Mouse (Mus musculus) heart, postnatal 25 days (tissue): ENCODE data around the gene Igfbp4. TPM values are rescaled to one million over a fixed set of nuclear protein-coding genes. Genes with fewer than 3 reads are reported as not detected.

Experiments used
- DNase-seq: peaks from one replicate; pipeline ENCODE4 v3.0.0; 2022; ENCODE audit warnings: low spot score
- intact Hi-C: fragments of 180-260 bp; cut with DNase I; formaldehyde crosslinking; loops from one replicate; pipeline ENCODE4 v1.15.1; 2025
- total RNA-seq, 2 experiments: library from RNA; stranded (reverse); gene quantifications; 2 replicates each; pipeline ENCODE4 v1.2.3; 2021

Igfbp4 gene
- total RNA-seq, 2 experiments from 2014 or later: 87.8 to 99.7 TPM

DNA sequence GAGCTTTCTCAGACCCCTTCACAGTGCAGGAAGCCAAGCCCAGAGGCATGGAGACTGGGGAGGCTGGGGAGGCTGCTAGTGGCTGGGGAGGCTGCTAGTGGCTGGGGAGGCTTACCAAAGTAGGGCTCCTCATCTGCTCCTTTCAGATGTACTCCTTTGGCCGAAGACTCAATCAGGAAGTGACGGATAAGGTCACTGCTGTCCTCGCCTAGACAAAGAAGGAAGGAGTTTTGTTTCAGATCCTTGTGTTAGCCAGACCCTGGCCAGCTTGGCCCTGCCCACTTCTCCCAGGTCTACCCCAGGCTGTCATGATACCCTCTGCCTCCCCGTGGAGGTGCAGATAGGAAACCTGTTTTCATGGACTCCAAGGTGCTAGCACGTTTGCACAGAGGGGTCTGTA lies 32.7 kb downstream of the Igfbp4 start:
- intact Hi-C loops: no loop called here
- no peak for DNase-seq

DNA sequence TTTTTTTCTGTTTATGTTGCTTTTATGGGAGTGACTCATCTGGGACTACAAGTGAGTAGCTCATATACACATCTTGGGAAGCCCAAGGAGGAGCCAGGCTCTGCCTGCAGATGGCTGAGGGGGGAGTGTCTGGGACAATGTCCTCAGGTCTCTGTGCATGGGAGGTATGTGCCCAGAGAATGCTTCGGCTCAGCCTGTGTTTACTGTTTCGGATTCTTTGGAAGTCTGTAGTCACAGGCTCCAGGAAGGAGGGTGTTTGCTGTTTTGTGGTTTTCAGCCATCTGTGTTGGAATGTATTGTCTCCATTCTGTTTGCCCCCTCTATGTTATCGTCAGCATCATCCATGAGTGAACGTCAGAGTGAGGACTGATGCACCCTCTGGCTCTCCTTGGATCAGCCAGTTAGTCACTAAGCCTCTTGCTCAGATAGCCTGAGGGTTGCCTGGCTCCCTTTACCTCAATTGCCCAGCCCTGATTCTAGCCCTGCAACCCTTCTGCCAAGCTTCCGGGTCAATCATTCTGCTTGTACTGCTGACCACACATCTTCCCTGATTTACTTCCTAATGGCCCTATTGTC lies 35.8 kb downstream of the Igfbp4 start:
- intact Hi-C loops: no loop called here
- DNase-seq: no peak

DNA sequence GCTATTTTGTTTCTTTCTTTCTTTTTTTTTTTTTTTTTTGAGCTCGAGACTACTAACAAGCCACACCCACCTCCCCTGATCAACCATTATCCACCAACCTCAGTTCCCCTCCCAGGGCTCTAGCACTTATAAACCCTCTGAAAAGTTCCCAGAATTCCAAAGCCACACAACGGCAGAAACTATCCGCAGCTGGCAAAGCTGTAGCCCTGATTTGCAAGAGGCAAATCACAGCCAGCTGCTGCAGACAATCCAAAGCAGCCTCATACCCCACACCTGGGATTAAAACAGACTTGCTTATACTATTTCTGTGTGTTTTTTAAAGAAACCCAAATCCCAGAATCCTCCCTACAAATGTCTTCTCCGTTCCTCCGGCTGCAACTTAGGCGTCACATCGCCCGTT lies 36.8 kb downstream of the Igfbp4 start:
- intact Hi-C loops: no loop called here
- DNase-seq: no peak

DNA sequence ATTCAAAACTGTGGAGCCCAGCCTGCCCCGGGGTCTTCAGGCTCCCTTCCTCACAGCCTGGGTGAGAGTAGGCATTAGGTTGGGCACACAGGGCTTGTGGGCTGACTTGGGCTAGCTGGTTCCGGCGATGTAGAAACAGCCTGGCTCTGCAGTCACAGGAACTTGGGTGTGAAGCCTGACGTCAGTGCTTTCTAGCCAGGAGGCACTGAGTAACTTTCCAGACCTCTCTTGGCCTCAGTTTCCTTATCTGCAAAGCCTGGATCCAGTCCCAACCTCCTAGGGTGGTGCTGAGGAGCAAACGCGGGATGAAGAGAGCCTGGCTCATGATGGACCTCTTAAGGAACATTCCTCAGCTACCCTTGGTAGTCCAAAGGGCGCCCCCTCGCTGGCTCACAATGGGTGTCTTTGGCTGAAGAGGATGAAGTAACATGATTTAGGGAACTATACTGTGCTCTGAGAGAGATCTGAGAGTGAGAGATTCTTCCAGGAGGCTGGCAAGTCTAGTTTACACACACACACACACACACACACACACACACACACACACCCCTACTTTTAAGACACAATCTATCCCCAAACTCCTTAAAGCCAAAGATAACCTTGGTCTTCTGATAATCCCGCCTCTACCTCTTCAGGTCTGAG lies 40.0 kb downstream of the Igfbp4 start:
- DNase-seq: peak; percentile 29
- intact Hi-C loops: no loop called here

DNA sequence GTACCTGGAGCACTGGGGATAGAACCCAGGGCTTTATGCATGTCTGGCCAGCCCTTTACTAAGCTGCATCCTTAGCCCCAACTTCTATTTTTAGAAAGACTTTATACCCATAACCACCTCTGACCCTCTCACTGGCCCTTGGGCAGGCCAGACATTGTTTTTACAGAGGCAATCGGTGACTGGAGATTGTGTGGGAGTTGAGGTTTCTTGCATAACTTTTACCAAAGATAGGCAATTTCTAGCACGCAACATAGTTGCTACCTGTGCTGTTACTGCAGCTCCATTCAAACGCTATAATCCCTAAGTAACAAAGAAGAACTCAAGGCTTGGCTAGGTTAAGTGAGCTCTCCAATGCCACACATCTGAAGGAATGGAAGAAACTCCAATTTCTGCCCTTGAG lies 40.5 kb downstream of the Igfbp4 start:
- no peak for DNase-seq
- intact Hi-C loops: no loop called here

DNA sequence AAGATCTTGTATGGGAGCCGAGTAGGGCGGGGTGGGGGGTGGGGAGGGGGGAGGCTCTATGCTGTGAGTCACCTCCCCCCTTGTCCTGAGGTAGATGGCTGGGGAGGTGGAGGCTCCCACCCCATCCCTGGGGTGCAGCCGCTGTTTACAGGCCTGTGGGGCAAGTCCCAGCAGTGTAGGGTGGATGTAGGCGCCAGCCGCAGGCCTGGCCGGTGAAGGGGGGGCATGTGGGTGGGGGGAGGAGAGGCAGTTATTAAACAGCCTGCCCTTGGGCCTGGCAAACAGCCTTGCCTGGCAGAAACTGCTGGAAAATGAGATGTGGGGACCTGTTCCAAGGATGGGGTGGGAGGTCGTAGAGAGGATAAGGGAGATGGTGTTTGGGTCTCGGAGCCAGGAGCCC lies 41.1 kb downstream of the Igfbp4 start:
- DNase-seq: no peak
- intact Hi-C loops: no loop called here

DNA sequence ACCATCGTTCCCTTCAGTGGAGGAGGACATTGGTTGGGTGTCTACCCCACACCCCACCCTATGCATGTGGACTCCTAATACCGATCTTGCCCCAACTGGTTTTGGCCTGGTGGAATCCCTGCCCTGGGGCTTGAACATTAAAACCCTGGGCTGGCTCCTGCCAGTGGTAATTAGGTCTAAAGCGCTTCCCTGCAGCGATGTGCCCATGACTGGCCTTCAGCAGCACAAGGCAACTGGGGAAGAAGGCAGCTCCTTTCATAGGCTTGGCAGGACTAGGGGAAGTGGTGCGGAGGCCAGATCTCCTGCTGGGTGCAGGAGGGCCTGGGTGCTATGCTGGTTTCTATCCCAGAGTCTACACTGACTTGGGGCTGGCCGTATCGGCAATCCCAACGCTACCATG lies 42.5 kb downstream of the Igfbp4 start:
- no peak for DNase-seq
- intact Hi-C loops: no loop called here

DNA sequence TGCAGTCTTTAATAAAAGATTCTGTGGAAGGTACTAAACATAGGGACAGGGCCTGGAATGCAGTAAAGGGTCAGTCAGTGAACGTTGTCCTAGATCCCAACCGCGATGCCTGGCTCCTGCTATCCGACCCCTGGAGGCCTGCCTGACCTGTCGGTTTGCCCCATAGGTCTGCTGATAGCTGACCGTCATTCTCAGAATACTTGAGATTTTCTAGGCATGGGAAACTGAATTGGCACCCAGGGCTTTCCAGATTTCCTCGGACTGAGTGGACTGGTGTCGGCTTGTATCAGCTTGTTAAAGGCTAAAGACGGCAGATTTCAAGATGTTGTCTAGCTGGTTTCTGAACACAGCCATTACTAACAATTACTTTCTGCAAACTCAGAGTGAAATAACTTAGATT lies 43.3 kb downstream of the Igfbp4 start:
- intact Hi-C loops: no loop called here
- no peak for DNase-seq

DNA sequence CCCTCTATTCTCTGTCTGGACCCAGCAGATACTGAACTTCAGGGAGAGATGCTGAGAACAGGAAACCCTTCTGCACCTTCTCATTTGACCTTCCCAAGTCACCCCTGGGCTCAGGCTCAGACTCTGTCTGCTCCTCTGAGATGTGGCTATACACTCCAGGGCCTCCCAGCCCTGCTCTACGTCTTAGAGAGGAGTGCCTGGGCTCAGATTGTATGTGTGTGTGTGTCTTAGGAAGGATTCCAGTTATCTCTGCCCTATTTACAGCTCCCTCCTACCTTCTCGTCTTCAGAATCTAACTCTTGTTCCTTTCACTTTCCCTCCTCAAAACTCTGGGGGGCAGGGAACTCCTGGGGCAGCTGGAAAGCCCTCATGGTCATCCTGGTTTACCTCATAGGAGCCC lies 47.4 kb downstream of the Igfbp4 start:
- intact Hi-C loops: no loop called here
- no peak for DNase-seq

DNA sequence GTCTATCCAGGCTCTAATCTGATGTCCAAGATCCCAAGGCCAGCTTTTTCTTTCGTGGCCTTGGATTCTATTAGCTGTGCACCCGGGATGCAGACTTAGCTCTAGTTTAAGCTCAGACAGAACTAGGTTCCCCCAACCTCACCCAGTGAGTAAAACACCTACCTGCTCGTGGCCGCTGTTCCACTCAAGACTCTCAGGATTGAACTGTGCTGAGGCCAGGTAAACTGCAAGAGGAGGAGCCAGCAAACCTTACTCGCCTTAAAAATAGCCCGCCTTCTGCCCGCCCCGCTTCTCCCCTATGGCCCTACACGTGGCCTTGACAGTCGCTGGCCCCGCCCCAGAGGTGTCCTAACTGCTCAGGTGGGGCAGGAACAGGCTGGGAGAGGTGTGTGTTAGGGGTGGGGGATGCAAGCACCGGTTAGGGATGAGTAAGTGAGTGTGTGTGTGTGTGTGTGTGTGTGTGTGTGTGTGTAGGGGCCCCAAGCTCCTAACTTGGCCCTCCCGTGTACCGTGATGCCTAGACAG lies 48.1 kb downstream of the Igfbp4 start, which contains the start of gene Tns4:
Tns4 (minus strand) TSS at position 230 of the 525 bp plus-strand sequence.
- no peak for DNase-seq
- intact Hi-C loops: no loop called here

DNA sequence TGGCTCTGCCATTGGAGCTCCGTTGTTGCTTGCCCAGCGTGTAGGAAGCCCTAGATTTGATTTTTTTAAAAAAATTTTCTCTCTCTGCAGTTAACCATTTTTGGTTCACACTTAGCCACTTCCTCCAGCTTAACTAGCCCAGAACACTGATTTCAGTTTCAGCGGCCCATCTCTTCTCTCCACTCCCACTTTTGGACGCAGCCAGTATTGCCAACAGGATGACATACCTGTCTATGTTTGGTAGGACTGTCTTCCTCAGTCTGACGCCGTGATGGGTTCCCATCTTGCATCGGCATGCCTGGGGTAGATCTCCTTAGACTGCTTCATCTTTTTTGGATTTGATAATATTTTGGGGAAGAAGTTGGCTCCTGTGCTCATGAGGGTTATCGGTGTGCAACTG lies 49.3 kb downstream of the Igfbp4 start:
- intact Hi-C loops: no loop called here
- DNase-seq: no peak

DNA sequence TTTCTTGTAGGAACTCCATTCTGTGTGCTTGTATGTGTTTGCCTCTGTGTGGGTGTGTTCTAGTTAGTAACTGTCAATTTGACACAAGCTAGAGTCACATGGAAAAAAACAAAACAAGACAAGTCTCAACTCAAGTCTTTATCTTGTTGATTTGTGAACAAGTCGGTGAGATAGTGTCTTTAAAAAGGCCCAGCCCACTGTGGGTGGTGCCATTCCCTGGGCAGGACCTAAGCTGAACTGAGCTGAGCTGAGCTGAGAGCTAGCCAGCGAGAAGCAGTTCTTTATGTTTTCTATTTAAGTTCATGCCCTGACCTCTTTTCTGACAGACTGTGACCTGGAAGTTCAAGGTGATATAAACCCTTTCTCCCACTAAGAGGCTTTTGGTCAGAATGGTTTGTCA lies 50.6 kb downstream of the Igfbp4 start:
- no peak for DNase-seq
- intact Hi-C loops: no loop called here

DNA sequence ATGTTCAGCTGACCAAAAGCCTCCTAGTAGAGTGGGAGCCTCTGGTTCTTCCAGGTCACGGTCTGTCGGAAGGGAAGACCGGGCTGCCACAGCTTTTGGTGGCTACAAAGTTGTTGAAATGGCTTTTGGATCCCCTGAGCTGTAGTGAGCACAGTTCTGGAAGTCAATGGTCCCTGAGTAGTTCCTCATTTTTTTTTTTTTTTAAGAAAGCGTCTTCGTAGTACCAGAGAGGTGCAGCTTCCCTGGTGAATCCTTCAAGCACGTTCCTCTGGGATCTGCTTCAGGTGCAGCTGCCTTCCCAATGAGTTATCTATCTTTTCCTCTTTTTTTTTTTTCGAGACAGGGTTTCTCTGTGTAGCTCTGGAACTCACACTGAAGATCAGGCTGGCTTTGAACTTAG lies 52.7 kb downstream of the Igfbp4 start:
- DNase-seq: no peak
- intact Hi-C loops: no loop called here

DNA sequence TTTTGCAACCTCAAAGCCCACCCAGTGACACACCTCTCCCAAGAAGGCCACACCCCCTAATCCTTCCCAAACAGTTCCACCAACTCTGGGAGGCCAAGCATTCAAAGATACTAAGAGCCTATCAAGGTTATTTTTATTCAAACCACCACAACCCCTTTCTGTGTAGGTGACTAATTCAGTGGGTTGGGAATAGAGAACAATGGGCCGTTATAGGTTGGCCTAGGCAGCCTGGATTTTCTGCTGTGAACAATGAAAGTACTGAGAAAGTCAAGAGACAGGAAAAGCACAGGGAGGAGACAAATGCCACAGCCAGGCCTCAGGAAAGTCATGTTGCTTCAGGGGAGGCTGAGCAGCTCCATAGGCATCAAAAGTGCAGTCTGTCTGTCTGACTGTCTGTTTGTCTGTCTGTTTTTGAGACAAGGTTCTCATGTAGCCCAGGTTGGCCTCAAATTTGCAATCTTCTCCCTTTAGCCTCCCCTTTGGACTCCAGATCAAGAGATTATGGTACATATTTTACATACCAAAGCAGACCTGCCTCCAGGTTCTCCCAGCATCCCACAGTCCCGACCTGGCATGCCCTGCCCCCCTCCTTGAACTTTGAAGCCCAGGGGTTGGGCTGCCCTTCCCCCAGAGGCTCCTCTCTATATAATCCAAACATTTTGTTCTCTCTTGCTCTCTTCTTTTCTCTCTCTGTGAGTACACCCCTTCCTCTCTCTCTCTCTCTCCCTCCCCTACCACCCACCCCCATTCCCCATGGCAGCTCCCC lies 54.0 kb downstream of the Igfbp4 start:
- no peak for DNase-seq
- intact Hi-C loops: no loop called here

DNA sequence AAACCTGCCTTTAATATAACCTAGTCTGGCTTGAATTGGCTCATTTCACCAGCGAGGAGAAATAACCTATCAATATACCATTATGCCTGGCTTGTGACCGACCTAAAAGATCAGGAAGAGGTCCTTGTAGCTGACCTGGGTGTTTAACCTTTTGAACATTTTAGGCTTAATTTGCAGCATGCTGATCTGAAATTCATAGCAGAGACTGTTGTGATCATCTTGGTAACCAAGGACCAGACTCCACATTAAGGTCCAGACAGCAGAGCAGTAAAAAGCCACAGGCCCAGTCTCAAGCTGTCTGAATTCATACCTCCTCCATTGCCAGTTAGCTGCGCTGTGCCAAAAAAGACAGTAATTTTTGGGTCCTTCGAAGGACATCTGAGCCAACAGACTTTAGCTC lies 54.7 kb downstream of the Igfbp4 start:
- intact Hi-C loops: no loop called here
- DNase-seq: no peak

DNA sequence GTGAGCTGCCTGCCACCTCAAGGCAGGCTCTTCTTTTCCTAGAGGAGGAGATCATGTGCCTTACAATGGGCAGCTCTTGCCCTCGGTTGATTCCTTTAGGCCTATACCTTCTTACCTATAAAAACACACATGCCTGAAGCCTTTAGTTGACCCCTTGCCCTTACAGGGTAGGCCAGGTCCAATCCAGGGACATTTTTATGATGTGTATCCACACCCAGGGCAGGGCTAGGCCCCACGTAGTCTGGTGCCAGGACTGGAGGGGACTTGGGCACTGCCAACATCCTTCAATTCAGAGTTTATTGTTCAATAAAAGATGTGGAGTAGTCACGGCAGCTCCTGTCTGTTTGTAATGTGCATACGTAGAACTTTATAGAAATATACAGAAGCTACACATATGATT lies 55.4 kb downstream of the Igfbp4 start:
- intact Hi-C loops: no loop called here
- DNase-seq: no peak

DNA sequence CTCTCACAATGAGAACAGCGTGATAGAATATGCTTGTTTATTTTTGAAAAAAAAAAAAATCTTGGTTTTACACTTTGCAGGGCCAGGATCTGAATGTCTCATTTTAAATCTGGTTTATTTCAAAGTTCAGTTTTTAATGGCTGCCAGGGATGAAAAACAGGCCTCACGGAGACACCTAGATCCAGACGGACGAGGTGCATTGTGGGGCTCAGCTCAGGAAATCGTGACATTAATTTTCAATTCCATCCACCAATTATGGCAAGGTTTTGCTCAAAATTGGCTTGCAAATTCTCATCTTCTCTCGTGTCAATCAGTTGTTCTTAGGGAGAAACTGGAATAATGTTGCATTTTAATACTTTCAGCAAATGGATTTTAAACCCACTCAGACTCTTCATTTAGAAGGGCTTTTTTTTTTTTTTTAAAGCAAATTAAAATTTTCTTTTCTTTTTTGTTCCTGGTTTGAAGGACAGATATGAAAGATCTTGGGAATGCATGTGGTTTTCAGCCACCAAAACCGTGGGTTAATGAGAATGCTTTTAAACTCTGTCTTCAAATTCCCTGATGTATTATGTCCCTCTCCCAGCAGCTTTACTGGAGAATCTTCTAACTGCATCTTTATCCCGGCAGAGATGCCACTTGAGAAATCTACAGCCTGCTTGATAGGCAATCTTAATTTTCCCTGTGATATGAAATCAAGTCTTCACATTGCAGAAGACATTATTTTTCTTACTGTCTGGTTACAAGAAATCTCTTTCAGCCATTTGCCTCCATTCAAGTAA lies 56.1 kb downstream of the Igfbp4 start:
- intact Hi-C loops: no loop called here
- DNase-seq: no peak

DNA sequence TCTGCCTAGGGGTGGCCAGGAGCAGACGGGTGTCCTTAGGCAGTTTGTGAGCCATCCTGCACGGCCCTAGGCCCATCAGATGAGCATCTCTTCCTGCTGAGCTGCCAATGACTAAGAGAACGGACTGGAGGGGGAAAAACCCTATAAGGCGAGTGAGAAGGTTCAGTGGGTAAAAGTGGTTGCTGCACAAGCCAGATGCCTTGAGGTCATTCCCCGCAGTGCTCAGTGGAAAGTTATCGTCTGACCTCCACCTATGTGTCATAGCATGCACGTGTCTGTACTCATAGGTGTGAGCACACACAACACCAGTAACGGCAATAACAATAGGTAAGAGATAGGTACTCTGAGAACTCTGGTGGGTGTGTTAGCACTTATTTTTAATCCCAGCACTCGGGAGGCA lies 57.9 kb downstream of the Igfbp4 start:
- DNase-seq: no peak
- intact Hi-C loops: no loop called here

DNA sequence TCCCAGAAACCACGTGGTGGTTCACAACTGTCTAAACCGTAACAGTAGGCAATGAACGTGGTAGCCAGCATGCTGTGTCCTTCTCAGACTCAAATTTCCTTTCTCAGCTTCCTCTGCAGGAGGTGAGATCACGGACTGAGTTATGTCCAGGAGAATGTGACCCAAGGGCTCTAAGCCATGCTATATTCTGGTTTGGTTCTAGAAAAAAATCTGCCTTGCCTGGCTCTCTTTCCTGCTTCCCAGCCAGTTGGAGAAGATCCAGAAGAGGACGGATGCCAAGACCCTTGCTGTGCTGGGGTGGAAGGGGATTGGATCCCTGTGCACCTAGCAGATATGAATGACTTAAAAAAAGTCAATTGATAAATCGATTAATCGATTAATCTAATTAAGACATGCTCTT lies 58.5 kb downstream of the Igfbp4 start:
- no peak for DNase-seq
- intact Hi-C loops: no loop called here

DNA sequence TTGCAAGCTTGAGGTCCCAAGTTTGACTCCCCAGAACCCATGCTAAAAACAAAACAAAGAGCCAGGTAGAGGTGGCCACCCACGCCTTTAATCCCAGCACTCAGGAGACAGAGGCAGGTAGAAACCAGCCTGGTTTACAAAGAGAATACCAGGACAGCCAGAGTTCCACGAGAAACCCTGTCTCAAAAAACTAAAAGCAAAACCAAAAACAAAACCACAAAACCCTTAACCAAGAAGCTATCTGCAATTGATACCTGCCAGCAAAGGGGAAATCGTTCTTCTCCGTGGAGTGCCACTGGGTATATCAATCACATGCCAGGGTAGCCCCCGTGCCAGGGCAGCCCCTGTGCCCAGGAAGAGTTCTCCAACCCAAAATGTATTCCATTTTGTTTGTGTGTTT lies 59.2 kb downstream of the Igfbp4 start:
- intact Hi-C loops: no loop called here
- no peak for DNase-seq

DNA sequence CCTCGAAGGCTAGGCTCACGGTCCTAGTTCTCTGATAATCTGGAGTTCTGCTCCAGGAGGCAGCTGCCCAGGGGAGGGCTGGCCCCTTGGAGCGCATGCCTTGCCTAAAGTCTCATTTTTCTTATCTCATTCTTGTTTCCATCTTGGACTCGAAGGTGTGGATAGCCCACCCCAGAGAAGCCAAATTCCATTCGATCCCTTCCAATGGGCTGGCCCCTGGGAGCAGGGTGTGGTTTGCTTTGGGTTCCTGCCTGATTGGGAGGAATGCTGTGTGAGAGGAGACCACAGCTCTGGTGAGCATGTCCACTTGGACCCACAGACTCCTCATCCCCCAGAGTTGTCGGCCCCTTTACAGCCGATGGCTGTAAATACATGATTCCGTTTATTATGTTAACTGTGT lies 60.6 kb downstream of the Igfbp4 start:
- DNase-seq: no peak
- intact Hi-C loops: no loop called here
